21 mouse cellular contexts compared by ENCODE assay signal in the genomic region with DNA sequence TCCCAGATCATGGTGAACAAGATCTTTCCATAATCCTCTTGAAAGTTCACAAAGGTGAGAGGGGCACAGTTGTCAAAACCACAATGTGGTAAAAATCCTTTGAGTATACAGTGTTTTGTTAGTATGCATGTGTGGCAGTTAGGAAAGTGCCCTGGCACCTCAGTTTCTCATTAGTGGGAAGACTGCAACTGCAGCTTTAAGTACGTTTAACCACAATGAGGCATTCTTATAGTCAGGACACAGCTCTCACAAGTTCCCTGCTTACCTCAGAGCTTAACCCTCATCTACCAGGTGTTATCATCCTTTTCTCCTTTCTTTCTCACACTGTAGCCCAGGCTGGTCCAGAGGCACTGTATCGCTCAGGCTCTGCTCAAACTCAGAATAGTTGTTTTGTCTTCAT. TPM values are rescaled to one million over a fixed set of nuclear protein-coding genes. Genes with fewer than 3 reads are reported as not detected.
DNase-seq lines count a peak whose midpoint lies in the region; ATAC-seq and TF ChIP-seq lines count a peak whose summit lies in the region.
"Had no signal": no experiment of that assay in that cellular context is flagged by ENCODE, and none has a peak within 500 bp of the region (broad histone marks: within the 10 kb centered on the region; RNA-seq: fewer than 3 reads in every experiment).

No protein-coding gene starts in this region.

- H3K36me3 ChIP-seq in heart, embryonic 16.5 days (ENCODE audit: control insufficient read depth, insufficient read depth), result no peaks in the 10 kb centered on the region
- H3K36me3 ChIP-seq in thymus, adult 2 months (ENCODE audit: control insufficient read depth, insufficient read depth, low read length), result no peaks in the 10 kb centered on the region

- no peaks in the 10 kb centered on the region for H3K27me3 ChIP-seq in heart, embryonic 16.5 days (ENCODE audit: control insufficient read depth, insufficient read depth, low read length)
- no peaks in the 10 kb centered on the region for H3K27me3 ChIP-seq in thymus, adult 2 months (ENCODE audit: control insufficient read depth, insufficient read depth, low read length)
- H3K27me3 ChIP-seq: CH12.LX, Patski had no signal

- no peak for DNase-seq in heart, adult 8-10 months (ENCODE audit: low spot score)
- peak; percentile 54 for DNase-seq in thymus, postnatal 0 days (ENCODE audit: low spot score)
- DNase-seq in thymus, adult 2 months, result no peak
- peak; percentile 6 for DNase-seq in thymus, postnatal 14 days
- no peak for DNase-seq in thymus, postnatal 36 days
- DNase-seq: adrenal gland, adult 2 months; adrenal gland, adult 8-10 months; adrenal gland, postnatal 10 days; adrenal gland, postnatal 14 days; adrenal gland, postnatal 25 days; adrenal gland, postnatal 36 days; B cell, adult 2 months; cerebellum, adult 11 months; cerebellum, adult 11-12 months; cerebellum, adult 18-20 months had no signal

- no peak overlapping the region for H3K4me3 ChIP-seq in heart, embryonic 16.5 days (ENCODE audit: low read length)
- no peak overlapping the region for H3K4me3 ChIP-seq in thymus, adult 2 months (ENCODE audit: control insufficient read depth, insufficient read depth, low read length)

- TF ChIP-seq CTCF in thymus, adult 2 months (IDR thresholded peaks at IDR 0.05; ENCODE audit: borderline replicate concordance, control insufficient read depth, extremely low read depth, insufficient read depth, low read length, poor library complexity), result no peak

- no peaks in the 10 kb centered on the region for H3K4me1 ChIP-seq in heart, embryonic 16.5 days (ENCODE audit: control insufficient read depth, insufficient read depth, low read length)
- no peaks in the 10 kb centered on the region for H3K4me1 ChIP-seq in thymus, adult 2 months (replicated peaks; ENCODE audit: control insufficient read depth, insufficient read depth, low read length)

- H3K9ac ChIP-seq in heart, embryonic 16.5 days (ENCODE audit: low read length), result no peak overlapping the region

- H3K9me3 ChIP-seq in heart, embryonic 16.5 days (replicated peaks; ENCODE audit: control insufficient read depth, low read length), result no peaks in the 10 kb centered on the region
- H3K9me3 ChIP-seq: G1E had no signal

- H3K4me2 ChIP-seq in heart, embryonic 16.5 days (ENCODE audit: low read depth, low read length), result no peak overlapping the region

- ATAC-seq in heart, embryonic 16.5 days (replicated peaks; ENCODE audit: extremely low read depth, insufficient read depth, low FRiP score), result peak; percentile 69
- ATAC-seq: activated CD4-positive, CD25-positive, alpha-beta regulatory T cell, adult 4 months; CD4-positive, CD25-positive, alpha-beta regulatory T cell, adult 4 months; Patski had no signal

- TF ChIP-seq POLR2A in thymus, adult 2 months (IDR thresholded peaks at IDR 0.05; ENCODE audit: control insufficient read depth, extremely low read depth, insufficient read depth, low read length, poor library complexity), result no peak

- WGBS in heart, embryonic 16.5 days, result 78% methylated on average over 2 of the region's 2 CpGs
- WGBS in thymus, adult 2 months, result 8% methylated on average over 2 of the region's 2 CpGs

- no peak overlapping the region; the same call in 1 of the 2 replicates for H3K27ac ChIP-seq in heart, embryonic 16.5 days (ENCODE audit: low read length)
- no peak overlapping the region for H3K27ac ChIP-seq in thymus, adult 2 months (ENCODE audit: control insufficient read depth, insufficient read depth, low read length)

RNA-seq across cellular contexts. Expression of gene Ccdc18, which starts 28.1 kb away (rescaled TPM):
- 6.2 and 10.2 TPM in 2 replicates for polyA plus RNA-seq in heart, embryonic 16.5 days (2015; fragmentation: Nextera tagmentation; extraction: Ambion mirVana)
- under 1 TPM; 0.06 to 0.38 (median 0.22) TPM for total RNA-seq in heart, adult 8-10 months (2022)
- 18.7 and 21.0 TPM in 2 replicates for polyA plus RNA-seq in thymus, postnatal 0 days (2015; fragmentation: Nextera tagmentation; extraction: Ambion mirVana)
- polyA plus RNA-seq in thymus, adult 2 months (2012; rRNA removed), result 0.43 and 0.59 TPM in 2 replicates
- polyA plus RNA-seq: adrenal gland, adult 2 months had no signal

RNA-seq across cellular contexts. Expression of gene Tmed5, which starts 28.4 kb away (rescaled TPM):
- 34.5 and 41.8 TPM in 2 replicates for polyA plus RNA-seq in heart, embryonic 16.5 days (2015; fragmentation: Nextera tagmentation; extraction: Ambion mirVana)
- 10 to 100 TPM; 31.7 to 35.3 (median 32.7) TPM for total RNA-seq in heart, adult 8-10 months (2022)
- polyA plus RNA-seq in thymus, postnatal 0 days (2015; fragmentation: Nextera tagmentation; extraction: Ambion mirVana), result 72.4 and 82.3 TPM in 2 replicates
- polyA plus RNA-seq in thymus, adult 2 months (2012; rRNA removed), result 120 and 133 TPM in 2 replicates

Comparison
In these comparisons a context has a peak if more than half of its experiments do, and no peak if none do; other contexts are left out.
1. DNase-seq: peak in thymus, postnatal 0 days (single experiment) and thymus, postnatal 14 days (single experiment); none in heart, adult 8-10 months (single experiment), thymus, adult 2 months (single experiment) and thymus, postnatal 36 days (0 of 2).